Mouse (Mus musculus) liver, postnatal 0 days (tissue): Measurements from ENCODE around the gene Gm7029. TPM values are rescaled to one million over a fixed set of nuclear protein-coding genes. Genes with fewer than 3 reads are reported as not detected.
"Not testable (repeated sequence)": the region's sequence is repeated elsewhere in the genome, so short reads cannot be mapped to it uniquely, and the experiment has no call there.

Experiments used
- ATAC-seq: fragments of 200-750 bp; cut with Nextera tagmentation; 2 replicates; pipeline ENCODE4 v1.8.0; 2017; ENCODE audit warnings: mild to moderate bottlenecking, moderate library complexity
- DNase-seq: peaks from one replicate; pipeline ENCODE4 v3.0.0-alpha.2; 2016
- H3K27ac ChIP-seq: fragments of 300-500 bp; sonication (generic); 2 replicates; pipeline ENCODE4 v1.5.1; 2014; ENCODE audit warnings: antibody characterized with exemption, moderate library complexity, mild to moderate bottlenecking, low read depth
- H3K27me3 ChIP-seq: fragments of 300-500 bp; sonication (generic); 2 replicates; pipeline ENCODE4 v1.6.1; 2014; ENCODE audit warnings: low read length, control low read depth, mixed read lengths; ENCODE audit not compliant: insufficient read depth
- H3K36me3 ChIP-seq: fragments of 300-500 bp; sonication (generic); replicated peaks from 2 replicates; pipeline ENCODE4 v1.6.1; 2014; ENCODE audit warnings: mild to moderate bottlenecking, control low read depth, low read length, moderate library complexity, mixed read lengths; ENCODE audit not compliant: insufficient read depth
- H3K4me1 ChIP-seq: fragments of 300-500 bp; sonication (generic); 2 replicates; pipeline ENCODE4 v1.6.1; 2014; ENCODE audit warnings: antibody characterized with exemption, mild to moderate bottlenecking, control low read depth; ENCODE audit not compliant: insufficient read depth
- H3K4me2 ChIP-seq: fragments of 300-500 bp; sonication (generic); 2 replicates; pipeline ENCODE4 v1.6.1; 2014; ENCODE audit warnings: low read depth, mild to moderate bottlenecking, low read length, moderate library complexity, mixed read lengths
- H3K4me3 ChIP-seq: fragments of 300-500 bp; sonication (generic); 2 replicates; pipeline ENCODE4 v1.5.1; 2014; ENCODE audit warnings: low read depth, low read length
- H3K9ac ChIP-seq: fragments of 300-500 bp; sonication (generic); replicated peaks from 2 replicates; pipeline ENCODE4 v1.6.1; 2014; ENCODE audit warnings: mild to moderate bottlenecking, moderate library complexity
- H3K9me3 ChIP-seq: fragments of 300-500 bp; sonication (generic); 2 replicates; pipeline ENCODE4 v1.6.1; 2016; ENCODE audit warnings: mild to moderate bottlenecking, control low read depth, low read length, mixed read lengths
- CTCF ChIP-seq: sonication (generic); IDR thresholded peaks from 2 replicates; pipeline ENCODE4 v1.5.1; 2016; ENCODE audit warnings: antibody characterized with exemption, low read depth
- EP300 ChIP-seq: IDR thresholded peaks from 2 replicates; pipeline ENCODE4 v1.6.1; 2016; ENCODE audit warnings: antibody characterized with exemption, low read depth, mild to moderate bottlenecking
- WGBS: fragments of 180-500 bp; shearing (Covaris S2); extraction: QIAGEN DNeasy Blood & Tissue Kit; methylation state at CpG from one replicate; pipeline ENCODE4 v1.1.7; 2014; ENCODE audit not compliant: insufficient replicate concordance; 5-methylcytosine and 5-hydroxymethylcytosine counted together
- polyA plus RNA-seq: library from polyadenylated mRNA; unstranded; fragments of >200 nt; fragmentation: Nextera tagmentation; extraction: Ambion mirVana; gene quantifications from 2 replicates; pipeline ENCODE4 v1.2.1, GENCODE M21; 2015

Gene Gm7029
- polyA plus RNA-seq, 1 experiment from 2014 or later: not detected

DNA sequence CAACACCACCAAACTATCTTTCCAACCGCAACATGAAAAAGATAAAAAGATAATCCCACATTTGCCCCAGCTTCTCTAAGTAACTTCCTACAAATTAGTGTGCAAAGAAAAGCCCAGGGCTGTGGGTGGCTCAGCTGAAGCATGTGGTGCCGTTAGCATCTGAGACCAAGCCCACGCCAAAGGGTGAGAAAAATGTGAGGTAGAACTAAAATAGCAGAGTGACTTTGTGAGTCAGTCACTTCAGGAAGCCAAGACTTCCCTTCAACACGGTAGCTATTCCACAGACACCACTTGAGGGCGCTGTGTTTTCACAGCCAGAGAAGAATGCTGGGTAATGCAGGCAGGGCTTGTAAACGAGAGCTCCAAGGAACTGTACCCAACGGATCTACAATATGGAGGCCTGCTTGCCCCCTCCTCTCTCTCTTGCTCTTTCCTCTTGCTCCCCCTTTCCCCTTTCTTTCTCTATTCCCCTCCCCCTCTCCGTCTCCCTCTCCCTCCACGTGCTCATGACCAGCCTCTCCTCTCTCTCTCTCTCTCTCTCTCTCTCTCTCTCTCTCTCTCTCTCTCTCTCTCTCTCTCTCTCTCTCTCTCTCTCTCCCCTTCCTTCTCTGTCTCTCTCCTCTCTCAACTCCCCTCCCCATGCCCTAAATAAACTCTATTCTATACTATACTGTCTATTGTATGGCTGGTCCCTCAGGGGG is 8.2 kb upstream of the Gm7029 start:
- no peak overlapping the region for H3K4me3 ChIP-seq
- no peak overlapping the region for H3K9ac ChIP-seq
- H3K36me3 ChIP-seq: no peaks in the 10 kb centered on the region
- H3K4me2 ChIP-seq: peak overlapping the region; percentile 44; the same call in 1 of the 2 replicates
- DNase-seq (peak; percentile 74), ATAC-seq (peak; percentile 66)
- H3K27me3 ChIP-seq: no peaks in the 10 kb centered on the region
- no peaks in the 10 kb centered on the region for H3K4me1 ChIP-seq
- 20% methylated on average over 9 of the region's 9 CpGs for WGBS
- no peaks in the 10 kb centered on the region for H3K9me3 ChIP-seq
- TF ChIP-seq CTCF (peak; percentile 84), EP300 (no peak)
- H3K27ac ChIP-seq: no peak overlapping the region

DNA sequence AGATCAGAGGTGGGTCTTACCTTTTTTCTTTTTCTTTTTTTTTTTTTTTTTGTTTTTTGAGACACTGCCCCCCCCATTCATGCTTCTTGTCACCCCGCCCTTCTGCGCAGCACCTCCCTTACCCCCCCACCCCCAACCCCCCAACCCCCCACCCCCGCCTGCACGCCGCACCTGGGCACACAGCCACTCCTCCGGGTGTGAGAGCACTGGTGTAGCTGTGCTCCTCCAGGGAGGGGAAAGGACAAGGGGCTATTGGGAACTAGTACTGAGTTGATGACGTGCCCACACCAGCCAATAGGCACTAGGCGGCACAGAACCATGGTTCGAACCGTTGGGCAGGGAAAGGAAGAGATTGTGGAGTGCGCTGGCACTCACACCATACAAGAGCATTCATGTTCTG is 774 bp downstream of the Gm7029 start:
- DNase-seq (no peak), ATAC-seq (no peak)
- H3K4me3 ChIP-seq: no peak overlapping the region
- TF ChIP-seq EP300 (no peak), CTCF (no peak)
- 89% methylated on average over 7 of the region's 11 CpGs for WGBS
- H3K9me3 ChIP-seq: no peaks in the 10 kb centered on the region
- peaks cover 4% of the 10 kb centered on the region; the same call in 1 of the 2 replicates for H3K36me3 ChIP-seq
- H3K27ac ChIP-seq: no peak overlapping the region
- no peaks in the 10 kb centered on the region for H3K27me3 ChIP-seq
- no peaks in the 10 kb centered on the region for H3K4me1 ChIP-seq
- no peak overlapping the region for H3K4me2 ChIP-seq
- H3K9ac ChIP-seq: no peak overlapping the region

DNA sequence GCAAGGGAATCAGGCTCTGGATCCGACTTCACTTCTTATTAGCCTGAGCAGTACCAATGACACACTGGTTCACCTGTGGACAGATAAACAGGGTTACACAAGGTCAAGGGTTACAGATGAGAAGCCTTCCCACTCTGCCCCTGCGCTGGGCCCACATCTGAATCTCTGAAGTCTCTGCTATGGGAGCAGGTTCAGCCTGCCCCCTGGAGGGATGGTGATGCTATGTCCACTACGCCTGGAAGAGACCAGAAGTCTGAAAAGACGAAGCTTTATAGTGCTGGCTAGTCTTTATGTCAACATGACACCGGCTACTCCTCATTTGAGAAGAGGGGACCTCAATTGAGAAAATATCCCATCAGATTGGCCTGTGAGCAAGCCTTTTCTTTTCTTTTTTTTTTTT is 2.2 kb downstream of the Gm7029 start:
- H3K27me3 ChIP-seq, H3K4me3 ChIP-seq, H3K9ac ChIP-seq, DNase-seq, H3K4me1 ChIP-seq, H3K9me3 ChIP-seq, H3K4me2 ChIP-seq, H3K27ac ChIP-seq, H3K36me3 ChIP-seq: not testable (repeated sequence)
- TF ChIP-seq CTCF: peak; percentile 58
- 75% methylated on average over 5 of the region's 5 CpGs for WGBS
- peak; percentile 57 for ATAC-seq

DNA sequence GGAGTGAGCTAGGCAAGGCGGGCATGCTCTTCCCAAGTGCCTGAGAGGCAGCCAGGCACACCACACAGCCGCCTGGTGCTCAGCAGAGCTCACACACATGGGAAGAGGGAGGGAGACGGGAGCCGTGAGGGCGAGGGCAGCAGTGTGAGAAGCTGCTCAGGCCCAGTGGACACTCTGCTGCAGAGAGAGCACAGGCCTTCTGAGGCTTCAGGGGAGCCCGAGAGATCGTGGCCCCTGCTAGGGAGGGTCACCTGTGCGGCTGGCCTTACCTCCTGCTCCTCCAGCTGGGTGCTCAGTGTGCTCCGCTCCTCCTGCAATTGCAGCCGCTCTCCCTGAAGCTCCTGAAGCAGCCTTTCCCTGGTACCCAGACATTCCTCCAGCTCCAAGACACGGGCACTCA is 10.7 kb downstream of the Gm7029 start:
- H3K9me3 ChIP-seq, H3K4me2 ChIP-seq, ATAC-seq, H3K27me3 ChIP-seq, DNase-seq, H3K27ac ChIP-seq, H3K4me3 ChIP-seq, H3K9ac ChIP-seq: not testable (repeated sequence)
- peaks cover 17% of the 10 kb centered on the region; the same call in 1 of the 2 replicates for H3K36me3 ChIP-seq
- H3K4me1 ChIP-seq: peaks cover 10% of the 10 kb centered on the region
- WGBS: 96% methylated on average over 6 of the region's 11 CpGs

DNA sequence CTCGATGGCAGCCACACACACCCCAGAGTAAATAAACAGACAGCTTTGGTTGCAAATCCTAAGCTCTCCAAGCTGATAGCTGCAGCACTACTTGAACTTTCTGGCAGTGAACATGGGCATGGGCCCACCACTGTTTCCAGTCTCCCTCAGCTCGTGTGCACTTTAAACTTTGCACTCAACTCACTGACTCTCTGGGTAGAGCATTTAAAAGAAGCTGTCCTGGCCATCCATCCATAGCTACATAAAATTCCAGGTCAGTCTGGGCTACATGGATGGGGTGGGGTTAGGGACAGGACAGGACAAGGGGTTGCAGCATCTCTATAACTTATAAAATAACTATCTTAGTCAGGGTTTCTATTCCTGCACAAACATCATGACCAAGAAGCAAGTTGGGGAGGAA is 14.2 kb downstream of the Gm7029 start:
- not testable (repeated sequence) for DNase-seq, H3K9me3 ChIP-seq, H3K27ac ChIP-seq, H3K27me3 ChIP-seq, H3K36me3 ChIP-seq, ATAC-seq, H3K9ac ChIP-seq
- peak overlapping the region; percentile 29; the same call in 1 of the 2 replicates for H3K4me2 ChIP-seq
- H3K4me3 ChIP-seq: peak overlapping the region; percentile 79; the same call in 1 of the 2 replicates
- H3K4me1 ChIP-seq: peaks cover 10% of the 10 kb centered on the region
- WGBS: 39% methylated on average over 2 of the region's 2 CpGs

DNA sequence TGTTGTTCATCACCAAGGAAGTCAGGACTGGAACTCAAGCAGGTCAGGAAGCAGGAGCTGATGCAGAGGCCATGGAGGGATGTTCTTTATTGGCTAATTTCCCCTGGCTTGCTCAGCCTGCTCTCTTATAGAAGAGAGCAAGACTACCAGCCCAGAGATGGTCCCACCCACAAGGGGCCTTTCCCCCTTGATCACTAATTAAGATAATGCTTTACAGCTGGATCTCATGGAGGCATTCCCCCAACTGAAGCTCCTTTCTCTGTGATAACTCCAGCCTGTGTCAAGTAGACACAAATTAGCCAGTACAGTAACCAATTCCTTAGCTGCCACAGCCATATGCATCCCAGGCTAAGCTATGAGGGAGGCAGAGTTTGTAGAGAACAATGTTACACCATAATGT is 14.6 kb downstream of the Gm7029 start:
- H3K27me3 ChIP-seq, H3K9me3 ChIP-seq, ATAC-seq, H3K27ac ChIP-seq, DNase-seq, H3K36me3 ChIP-seq: not testable (repeated sequence)
- Histone ChIP-seq H3K4me3 (peak overlapping the region; percentile 79), H3K4me2 (peak overlapping the region; percentile 70; the same call in 1 of the 2 replicates), H3K4me1 (peaks cover 10% of the 10 kb centered on the region), H3K9ac (peak overlapping the region; percentile 38; the same call in 1 of the 2 replicates)

DNA sequence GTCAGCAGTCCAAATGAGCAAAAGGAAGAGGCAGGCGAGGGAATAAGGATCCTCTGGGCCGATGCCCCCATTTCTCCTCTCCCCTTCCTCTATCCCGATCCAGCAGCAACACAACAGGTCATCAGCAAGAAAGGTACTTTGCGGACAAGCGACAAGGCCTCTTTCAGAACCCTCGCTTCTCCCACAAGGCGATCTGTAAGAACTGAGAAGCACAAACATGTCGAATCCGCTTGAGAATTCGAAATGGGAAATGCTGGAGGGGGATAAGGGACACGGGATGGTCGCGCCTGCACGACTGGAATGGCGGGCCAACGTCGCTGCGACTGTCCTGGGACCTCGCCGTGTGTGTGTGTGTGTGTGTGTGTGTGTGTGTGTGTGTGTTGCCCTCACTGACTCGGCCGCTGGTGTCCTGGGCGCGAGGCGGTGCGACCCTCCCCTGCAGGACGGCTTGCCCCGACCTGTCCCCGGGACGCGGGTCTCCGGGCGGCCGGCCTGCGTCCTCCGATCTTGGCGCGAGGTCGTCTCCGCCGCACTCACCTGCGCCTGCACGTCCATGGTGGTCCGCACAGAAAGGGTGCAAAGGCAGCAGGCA is 16.4 kb downstream of the Gm7029 start:
- WGBS: 0% methylated on average over 39 of the region's 44 CpGs
- H3K27me3 ChIP-seq, H3K36me3 ChIP-seq, H3K9me3 ChIP-seq, DNase-seq: not testable (repeated sequence)
- Histone ChIP-seq H3K4me2 (peak overlapping the region; percentile 70), H3K27ac (peak overlapping the region; percentile 61), H3K9ac (peak overlapping the region; percentile 81), H3K4me3 (peak overlapping the region; percentile 79), H3K4me1 (peaks cover 10% of the 10 kb centered on the region)
- peak; percentile 2 for ATAC-seq
